Mouse (Mus musculus): Measurements from ENCODE around the gene H2al1m.
"Not testable (repeated sequence)": the region's sequence is repeated elsewhere in the genome, so short reads cannot be mapped to it uniquely, and the experiment has no call there.

The H2al1m gene

DNA sequence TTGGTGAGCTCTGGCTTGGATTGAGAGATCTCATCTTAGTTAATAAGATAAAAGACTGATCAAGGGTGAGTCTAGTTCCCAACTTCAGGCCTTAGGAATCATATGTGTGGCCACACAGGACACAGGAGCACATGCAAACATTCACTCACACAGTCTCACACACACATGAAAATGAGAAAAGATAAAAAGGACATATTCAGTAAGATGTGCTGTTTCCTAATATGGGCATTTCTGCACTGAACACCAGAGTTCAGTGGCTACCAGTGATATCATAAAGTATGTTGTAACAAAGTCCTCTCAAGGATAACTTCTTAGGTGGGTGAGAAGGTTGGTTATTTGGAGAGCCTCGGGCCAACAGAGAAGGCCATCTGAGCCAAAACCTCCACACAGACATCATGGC, at the start of gene H2al1m:
Gene H2al1m (plus strand): TSS at position 301 of the 400 bp plus-strand sequence.
- DNase-seq (ENCODE audit: low read depth) = not testable (repeated sequence)

GRCm38 (mm10) chrX:9240737-9241591, 42.6 kb upstream of the H2al1m start:
- no peak for DNase-seq (ENCODE audit: low read depth)

DNA sequence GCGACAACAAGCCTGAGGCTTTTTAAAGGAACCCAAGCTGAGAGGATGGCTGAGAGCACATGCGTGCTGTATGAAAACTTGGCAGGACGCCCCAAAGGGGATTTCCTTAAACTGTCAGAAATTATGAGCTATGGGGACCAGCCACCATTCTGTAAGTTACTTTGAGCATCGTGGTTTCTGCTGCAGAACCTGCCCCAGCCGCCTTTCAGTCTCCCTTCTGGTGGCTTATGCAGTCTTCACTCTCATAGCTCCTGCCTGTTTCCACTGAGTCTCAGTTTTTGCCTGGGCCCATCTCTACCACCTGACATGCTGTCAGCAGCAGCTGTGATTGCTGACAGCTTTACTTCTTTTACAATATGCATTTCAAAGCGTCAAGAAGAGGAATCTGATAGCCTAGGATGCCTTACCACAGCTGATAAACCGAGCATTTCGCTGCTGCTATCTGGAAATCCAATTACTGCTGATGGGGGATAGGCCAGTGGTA, 40.1 kb upstream of the H2al1m start:
- no peak for DNase-seq (ENCODE audit: low read depth)

GRCm38 (mm10) chrX:9244603-9245336, 38.8 kb upstream of the H2al1m start:
- peak; percentile 71 for DNase-seq (ENCODE audit: low read depth)

DNA sequence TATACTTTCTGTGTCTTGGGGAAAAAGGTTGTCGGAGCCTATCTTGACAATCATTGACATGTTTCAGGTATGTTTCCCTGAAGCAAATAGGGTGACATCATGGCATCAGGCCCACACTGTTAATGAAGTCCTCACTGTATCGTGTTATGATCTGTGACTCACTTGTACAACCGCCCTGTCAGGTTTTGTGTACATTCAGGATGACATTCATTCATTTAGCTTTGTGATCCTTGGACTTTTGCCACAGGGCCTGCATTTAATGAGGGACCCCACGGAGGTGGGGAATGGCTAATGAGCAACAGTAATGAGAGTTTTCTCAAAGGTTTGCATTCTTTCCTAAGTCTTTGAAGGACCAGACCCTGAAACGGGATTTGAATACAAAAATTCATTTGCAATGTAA, 34.7 kb upstream of the H2al1m start:
- DNase-seq (ENCODE audit: low read depth) = no peak

DNA sequence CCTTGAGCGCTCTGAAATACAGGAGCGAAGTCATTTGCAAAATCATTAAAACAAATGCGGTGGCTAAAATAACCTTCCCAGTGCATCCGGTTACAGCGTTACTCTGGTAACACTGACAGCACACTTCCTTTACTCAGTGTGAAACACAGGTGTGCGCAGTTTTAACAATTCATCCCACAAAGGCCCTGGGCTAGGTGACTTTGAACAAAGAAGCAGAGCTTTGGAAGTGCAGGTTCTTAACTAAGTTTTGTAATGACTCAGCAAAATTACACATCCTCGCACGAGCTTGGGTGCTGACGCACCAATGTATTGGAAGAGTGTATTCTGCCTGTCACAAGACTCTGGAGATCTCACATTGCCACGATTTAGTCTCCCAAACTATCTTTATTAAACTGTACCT, 29.6 kb upstream of the H2al1m start:
- DNase-seq (ENCODE audit: low read depth) = no peak

GRCm38 (mm10) chrX:9254901-9255300, 28.7 kb upstream of the H2al1m start:
- DNase-seq (ENCODE audit: low read depth) = no peak

DNA sequence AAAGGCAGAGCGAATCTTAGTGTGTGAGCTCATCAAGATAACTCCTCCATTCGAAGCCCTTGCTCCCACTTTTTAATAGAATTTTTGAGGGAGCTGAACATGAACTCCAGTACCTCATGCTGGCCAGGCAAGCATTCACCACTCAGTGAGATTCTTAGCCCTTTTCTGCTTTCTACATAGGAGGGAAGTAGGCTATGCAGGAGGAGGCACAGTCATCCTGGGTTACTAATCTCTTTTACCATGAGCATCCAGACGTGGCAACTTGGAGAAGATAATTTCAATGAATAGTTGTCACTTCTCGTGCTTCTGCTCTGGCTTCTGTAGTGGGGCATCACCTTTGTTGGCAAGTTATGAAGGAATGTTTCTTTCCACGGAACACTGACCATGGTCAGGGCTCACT, 26.8 kb upstream of the H2al1m start, which contains the start of gene Gm14862:
Gene Gm14862 (minus strand): TSS at position 134 of the 400 bp plus-strand sequence.
- no peak for DNase-seq (ENCODE audit: low read depth)

- no peak for DNase-seq (ENCODE audit: low read depth)
Measured at GRCm38 (mm10) chrX:9257831-9258230, 25.7 kb upstream of the H2al1m start.

DNA sequence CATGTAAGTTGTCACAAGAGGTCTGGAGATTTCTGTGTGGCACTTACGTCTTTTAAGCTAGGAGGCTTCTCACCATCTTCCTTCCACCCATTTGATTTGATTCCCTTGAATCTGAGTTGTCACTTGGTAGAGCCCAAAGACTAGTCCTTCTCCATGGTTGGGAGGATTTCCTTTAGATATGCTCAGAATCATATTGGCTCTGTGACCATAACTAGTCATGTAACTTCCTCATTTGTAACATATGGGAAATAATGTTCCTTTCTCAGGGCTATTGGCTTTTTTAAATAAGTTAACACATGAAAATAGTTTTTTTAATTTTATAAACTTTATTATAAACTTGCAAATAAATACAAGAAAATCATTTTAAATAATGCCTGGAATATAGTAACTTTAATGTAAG, 24.3 kb upstream of the H2al1m start:
- DNase-seq (ENCODE audit: low read depth) = no peak

GRCm38 (mm10) chrX:9271112-9271511, 12.5 kb upstream of the H2al1m start:
- no peak for DNase-seq (ENCODE audit: low read depth)

GRCm38 (mm10) chrX:9271947-9272459, 11.6 kb upstream of the H2al1m start:
- DNase-seq (ENCODE audit: low read depth) = no peak

DNA sequence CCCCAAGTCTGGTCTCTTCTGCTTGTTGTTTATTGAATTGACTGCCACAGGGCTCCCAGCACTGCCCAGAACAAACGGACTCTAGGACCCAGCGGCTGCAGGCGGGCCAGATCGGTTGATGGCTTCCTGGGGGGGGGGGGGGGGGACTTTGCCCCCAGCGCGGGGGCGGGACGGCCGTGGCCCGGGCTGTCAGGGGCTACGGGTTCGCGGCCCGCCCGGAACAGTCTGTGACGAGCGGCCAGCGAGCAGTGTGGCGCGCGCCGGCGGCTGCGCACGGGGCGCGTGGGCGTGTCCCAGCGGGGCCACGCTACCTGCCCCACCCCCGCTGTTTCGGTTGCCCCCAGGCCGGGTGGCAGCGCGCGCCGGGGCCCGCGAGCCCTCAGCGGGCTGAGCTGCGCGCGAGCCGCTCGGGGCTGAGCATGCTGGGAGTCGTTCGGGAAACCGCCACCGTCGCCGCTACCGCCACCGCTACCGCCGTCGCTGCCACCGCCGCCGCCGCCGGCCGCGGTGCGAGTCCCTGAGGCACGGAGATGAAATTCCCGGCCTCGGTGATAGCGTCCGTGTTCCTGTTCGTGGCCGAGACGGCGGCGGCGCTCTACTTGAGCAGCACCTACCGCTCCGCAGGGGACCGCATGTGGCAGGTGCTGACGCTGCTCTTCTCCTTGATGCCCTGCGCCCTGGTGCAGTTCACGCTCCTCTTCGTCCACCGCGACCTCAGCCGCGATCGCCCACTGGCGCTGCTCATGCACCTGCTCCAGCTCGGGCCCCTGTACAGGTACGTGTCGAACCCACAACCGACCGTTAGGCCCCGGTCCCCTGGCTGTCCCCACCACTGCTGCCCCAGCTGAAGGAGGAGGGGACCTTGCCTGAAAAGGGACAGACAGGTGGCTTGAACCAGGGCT, 10.9 kb upstream of the H2al1m start, which contains the start of gene Xk:
Gene Xk (plus strand): TSS at position 297 of the 902 bp plus-strand sequence.
- DNase-seq (ENCODE audit: low read depth) = no peak

DNA sequence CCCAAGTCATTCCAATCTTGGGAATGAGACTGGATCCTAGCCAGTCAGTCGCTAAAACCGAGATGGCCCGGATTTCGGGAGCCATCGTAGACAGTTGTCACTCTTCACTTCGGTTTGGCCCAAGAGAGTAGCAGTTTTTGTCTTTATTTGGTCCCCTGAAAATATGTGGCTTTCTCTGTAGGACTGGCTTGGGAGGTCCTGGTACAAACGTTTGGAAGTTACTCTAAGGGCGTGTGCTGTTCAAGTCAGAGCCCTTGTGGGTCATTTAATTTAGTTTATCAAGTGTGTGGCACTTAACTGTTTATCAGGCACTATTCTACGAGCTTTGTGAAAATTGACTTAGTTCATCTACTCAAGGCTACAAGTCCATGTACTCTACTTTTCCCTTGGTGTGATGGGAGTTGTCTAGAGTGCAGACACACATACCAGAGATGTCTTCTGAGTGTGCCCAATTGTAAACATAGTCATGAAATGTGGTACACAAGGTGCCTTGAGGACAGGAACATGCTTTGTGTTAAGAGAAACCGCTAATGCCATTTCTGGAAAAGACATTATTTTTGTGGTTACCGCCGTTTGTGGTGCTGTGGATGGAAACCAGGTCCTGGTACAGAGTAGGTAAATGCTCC, 10.1 kb upstream of the H2al1m start:
- no peak for DNase-seq (ENCODE audit: low read depth)

DNA sequence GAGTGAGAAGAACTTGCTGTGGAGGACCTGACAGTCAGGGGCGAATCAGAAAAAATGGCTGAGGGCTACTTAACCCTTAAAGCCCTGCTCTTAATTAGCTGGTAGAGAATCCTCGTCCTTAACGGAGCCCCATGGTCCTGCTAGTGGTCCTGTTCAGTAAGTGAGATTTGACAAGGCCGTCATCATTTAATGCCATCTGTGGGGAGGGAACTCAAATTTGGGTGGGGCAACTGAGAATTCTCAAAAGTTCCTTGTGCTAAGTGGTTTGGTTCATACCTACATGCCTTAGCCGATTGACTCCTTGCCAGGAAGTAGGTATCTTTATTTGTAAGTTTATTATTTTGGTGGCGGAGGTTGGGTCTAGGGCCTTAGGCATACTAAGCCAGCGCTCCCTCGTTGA, 9.2 kb upstream of the H2al1m start:
- DNase-seq (ENCODE audit: low read depth) = no peak

DNA sequence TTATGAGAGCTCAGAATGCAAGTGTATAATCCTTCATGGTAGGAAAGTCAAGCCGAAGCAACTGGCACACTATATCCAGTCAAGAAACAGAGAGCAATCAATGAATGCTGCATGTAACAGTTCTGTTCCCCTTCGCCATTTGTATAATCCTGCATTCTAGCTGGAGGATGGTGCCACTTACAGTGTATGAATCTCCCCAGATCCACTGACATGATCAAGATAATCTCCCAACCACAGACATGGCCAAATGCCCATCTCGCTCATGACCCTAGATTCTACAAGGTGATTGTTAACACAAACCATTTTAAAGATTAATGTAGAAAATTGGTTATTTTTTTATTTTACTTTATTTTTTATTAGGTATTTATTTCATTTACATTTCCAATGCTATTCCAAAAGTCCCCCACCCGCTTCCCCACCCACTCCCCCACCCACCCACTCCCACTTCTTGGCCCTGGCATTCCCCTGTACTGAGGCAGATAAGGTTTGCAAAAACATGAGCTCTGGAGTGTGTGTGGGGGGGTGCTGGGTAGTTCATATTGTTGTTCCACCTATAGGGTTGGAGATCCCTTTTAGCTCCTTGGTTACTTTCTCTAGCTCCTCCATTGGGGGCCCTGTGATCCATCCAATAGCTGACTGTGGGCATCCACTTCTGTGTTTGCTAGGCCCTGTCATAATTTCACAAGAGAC, 9.7 kb downstream of the H2al1m start:
- DNase-seq (ENCODE audit: low read depth) = not testable (repeated sequence)

DNA sequence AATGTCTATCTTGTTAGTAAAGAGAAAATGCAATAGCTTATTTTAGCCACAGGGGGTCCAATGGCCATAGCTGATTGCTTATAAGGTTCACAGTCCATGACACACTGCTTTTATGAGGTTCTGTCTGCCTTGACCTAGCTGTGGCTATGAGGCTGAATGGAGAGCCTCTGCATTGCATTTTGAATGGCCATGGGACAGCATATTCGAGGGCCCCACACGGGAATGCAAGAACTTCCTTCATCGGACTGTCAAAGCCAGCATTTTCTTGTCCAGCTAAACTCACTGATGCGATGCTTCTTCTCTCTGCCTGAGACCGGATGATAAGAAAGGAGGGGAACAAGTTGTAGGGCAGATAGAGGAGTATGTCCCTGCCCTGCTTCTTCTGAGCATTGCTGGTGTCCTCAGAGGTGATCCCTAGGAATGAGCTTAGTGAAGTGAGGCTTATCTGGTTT, 14.9 kb downstream of the H2al1m start:
- peak; percentile 76 for DNase-seq (ENCODE audit: low read depth)

DNA sequence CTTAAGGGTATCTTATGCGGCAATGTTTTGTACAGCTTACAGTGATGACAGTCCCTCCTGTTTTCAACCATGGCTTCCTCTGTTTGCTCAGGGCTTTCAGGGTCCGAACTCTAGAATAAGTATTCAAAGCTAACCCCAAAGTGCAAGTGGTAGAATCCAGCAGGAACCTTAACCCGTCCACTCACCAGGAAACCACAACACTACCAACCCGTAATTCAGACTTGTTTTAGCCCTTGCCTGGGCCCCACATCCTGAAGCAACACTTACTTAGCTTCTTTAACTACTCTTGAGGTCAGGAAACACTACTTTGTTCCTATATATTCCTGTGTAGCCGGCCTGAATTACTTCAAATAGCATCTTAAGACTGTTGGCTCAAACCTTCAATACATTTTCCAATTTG, 19.2 kb downstream of the H2al1m start:
- no peak for DNase-seq (ENCODE audit: low read depth)

DNA sequence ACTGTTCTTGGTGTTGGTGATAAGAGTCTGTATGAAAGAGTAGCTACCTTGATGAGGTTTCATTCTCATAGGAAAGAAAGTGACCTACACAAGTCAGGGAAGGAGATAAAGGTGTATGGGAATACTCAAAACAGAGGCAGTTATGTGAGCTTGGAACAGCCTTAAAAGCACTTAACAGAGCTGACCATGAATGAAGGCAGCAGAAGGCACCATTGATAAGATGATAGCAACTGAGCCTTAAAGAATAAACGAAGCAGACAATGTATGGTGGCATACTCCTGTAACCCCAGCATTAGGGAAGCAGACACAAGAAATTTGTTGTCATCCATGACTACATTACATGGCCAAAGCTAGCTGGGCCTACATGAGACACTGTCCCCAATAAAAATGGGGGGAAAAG, 19.9 kb downstream of the H2al1m start:
- no peak for DNase-seq (ENCODE audit: low read depth)

GRCm38 (mm10) chrX:9316457-9316856, 32.9 kb downstream of the H2al1m start:
- DNase-seq (ENCODE audit: low read depth) = not testable (repeated sequence)

Measured in c-Kit-positive CD71-positive TER-119-negative erythroid progenitor cells, embryonic 14.5 days (primary cell).